Mouse (Mus musculus) midbrain, postnatal 0 days (tissue): Measurements from ENCODE around the gene Dhdh. TPM values are rescaled to one million over a fixed set of nuclear protein-coding genes. Genes with fewer than 3 reads are reported as not detected.
A peak's percentile ranks its signal among the peaks of the same experiment; 100 is the strongest.

ENCODE experiments used
- ATAC-seq: fragments of 200-750 bp; cut with Nextera tagmentation; 2 replicates; pipeline ENCODE4 v1.8.0; 2017; ENCODE audit warnings: moderate number of reproducible peaks, mild to moderate bottlenecking, moderate TSS enrichment, moderate library complexity; ENCODE audit not compliant: low FRiP score
- DNase-seq: peaks from one replicate; pipeline ENCODE4 v3.0.0-alpha.2; 2015; ENCODE audit warnings: low spot score
- H3K27ac ChIP-seq: fragments of 300-500 bp; sonication (generic); 2 replicates; pipeline ENCODE4 v1.5.1; 2014; ENCODE audit warnings: low read depth, mild to moderate bottlenecking, low read length, mixed read lengths
- H3K27me3 ChIP-seq: fragments of 300-500 bp; sonication (generic); 2 replicates; pipeline ENCODE4 v1.6.1; 2014; ENCODE audit warnings: low read length, control low read depth, mixed read lengths; ENCODE audit not compliant: insufficient read depth
- H3K36me3 ChIP-seq: fragments of 300-500 bp; sonication (generic); 2 replicates; pipeline ENCODE4 v1.6.1; 2014; ENCODE audit warnings: low read length, control low read depth, mixed read lengths; ENCODE audit not compliant: insufficient read depth
- H3K4me1 ChIP-seq: fragments of 300-500 bp; sonication (generic); 2 replicates; pipeline ENCODE4 v1.6.1; 2014; ENCODE audit warnings: mild to moderate bottlenecking, control low read depth, antibody characterized with exemption, low read length, mixed read lengths; ENCODE audit not compliant: insufficient read depth
- H3K4me2 ChIP-seq: fragments of 300-500 bp; sonication (generic); 2 replicates; pipeline ENCODE4 v1.6.1; 2014; ENCODE audit warnings: low read depth, mild to moderate bottlenecking, low read length, mixed read lengths; ENCODE audit not compliant: poor library complexity, severe bottlenecking
- H3K4me3 ChIP-seq: fragments of 300-500 bp; sonication (generic); 2 replicates; pipeline ENCODE4 v1.5.1; 2014; ENCODE audit warnings: low read depth, mild to moderate bottlenecking, low read length, moderate library complexity
- H3K9ac ChIP-seq: fragments of 300-500 bp; sonication (generic); replicated peaks from 2 replicates; pipeline ENCODE4 v1.6.1; 2014; ENCODE audit warnings: mild to moderate bottlenecking, low read length, moderate library complexity, mixed read lengths; ENCODE audit not compliant: poor library complexity, severe bottlenecking
- H3K9me3 ChIP-seq: fragments of 300-500 bp; sonication (generic); 2 replicates; pipeline ENCODE4 v1.6.1; 2016; ENCODE audit warnings: low read length, control low read depth
- CTCF ChIP-seq: IDR thresholded peaks from 2 replicates; pipeline ENCODE4 v1.5.1; 2016; ENCODE audit warnings: antibody characterized with exemption, mild to moderate bottlenecking
- WGBS: fragments of 180-500 bp; shearing (Covaris S2); extraction: QIAGEN DNeasy Blood & Tissue Kit; methylation state at CpG from one replicate; pipeline ENCODE4 v1.1.7; 2014; 5-methylcytosine and 5-hydroxymethylcytosine counted together
- polyA plus RNA-seq: library from polyadenylated mRNA; unstranded; fragments of >200 nt; fragmentation: Nextera tagmentation; extraction: Ambion mirVana; gene quantifications from 2 replicates; pipeline ENCODE4 v1.2.1, GENCODE M21; 2015
- total RNA-seq: library from RNA; depleted of rRNA; stranded (reverse); fragments of >200 nt; gene quantifications from 2 replicates; pipeline ENCODE4 v1.2.3, GENCODE M21; 2014

Dhdh gene
- total and polyA plus RNA-seq, 2 experiments from 2014 or later: 4.3 to 6.1 TPM

DNA sequence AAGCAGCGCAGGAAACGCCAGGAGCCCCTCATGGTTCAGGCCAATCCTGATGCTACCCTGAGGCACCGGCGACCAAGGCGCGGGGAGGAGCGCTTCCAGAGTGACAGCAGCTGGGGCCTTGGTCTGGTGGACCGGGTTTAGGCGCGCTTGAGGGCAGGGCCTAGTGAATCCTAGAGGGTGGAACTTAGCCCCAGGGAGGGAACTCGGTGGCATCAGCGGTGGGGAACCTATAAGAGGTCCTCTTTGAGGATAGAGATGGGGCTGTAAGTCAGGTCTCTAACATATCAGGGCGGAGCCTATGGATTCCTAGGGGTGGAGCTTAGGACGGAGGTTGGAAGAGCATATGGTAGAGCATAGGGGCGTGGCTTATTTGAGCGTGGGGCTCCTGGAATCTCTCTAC is 26.8 kb upstream of the Dhdh start:
- Histone ChIP-seq H3K27ac (no peak overlapping the region), H3K4me3 (no peak overlapping the region), H3K9me3 (no peaks in the 10 kb centered on the region), H3K27me3 (no peaks in the 10 kb centered on the region), H3K4me2 (0 out of 2 replicates have a peak overlapping the region, but pooled peaks have one; percentile 2), H3K9ac (no peak overlapping the region), H3K36me3 (no peaks in the 10 kb centered on the region), H3K4me1 (no peaks in the 10 kb centered on the region)
- ATAC-seq (no peak), DNase-seq (no peak)
- WGBS: 31% methylated on average over 16 of the region's 16 CpGs
- TF ChIP-seq CTCF: no peak

DNA sequence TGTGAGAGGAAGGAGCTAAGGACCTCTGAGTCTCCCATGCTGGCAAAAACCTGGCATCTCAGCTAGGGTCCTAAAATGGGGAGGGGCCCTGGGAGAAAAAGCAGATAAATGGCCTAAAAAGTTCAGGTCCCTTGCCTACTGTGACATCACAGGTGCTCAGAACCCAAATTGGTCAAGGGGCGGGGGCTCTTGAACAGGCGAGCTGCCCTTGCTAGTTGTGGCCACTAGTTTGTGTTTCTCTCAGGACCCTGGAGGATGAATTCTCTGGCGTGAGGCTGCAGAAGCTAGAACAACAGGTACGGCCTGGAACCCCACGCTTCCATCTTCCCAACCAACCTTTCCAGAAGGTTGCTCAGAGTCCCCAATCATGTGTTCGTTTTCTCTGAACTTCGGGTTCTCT is 25.8 kb upstream of the Dhdh start:
- Histone ChIP-seq H3K27me3 (no peaks in the 10 kb centered on the region), H3K9ac (no peak overlapping the region), H3K4me3 (no peak overlapping the region), H3K4me1 (0 out of 2 replicates have a peak, but pooled peaks cover 3% of the 10 kb centered on the region), H3K27ac (no peak overlapping the region), H3K9me3 (no peaks in the 10 kb centered on the region), H3K36me3 (no peaks in the 10 kb centered on the region), H3K4me2 (no peak overlapping the region)
- ATAC-seq (no peak), DNase-seq (no peak)
- no peak for TF ChIP-seq CTCF
- 87% methylated on average over 7 of the region's 7 CpGs for WGBS

DNA sequence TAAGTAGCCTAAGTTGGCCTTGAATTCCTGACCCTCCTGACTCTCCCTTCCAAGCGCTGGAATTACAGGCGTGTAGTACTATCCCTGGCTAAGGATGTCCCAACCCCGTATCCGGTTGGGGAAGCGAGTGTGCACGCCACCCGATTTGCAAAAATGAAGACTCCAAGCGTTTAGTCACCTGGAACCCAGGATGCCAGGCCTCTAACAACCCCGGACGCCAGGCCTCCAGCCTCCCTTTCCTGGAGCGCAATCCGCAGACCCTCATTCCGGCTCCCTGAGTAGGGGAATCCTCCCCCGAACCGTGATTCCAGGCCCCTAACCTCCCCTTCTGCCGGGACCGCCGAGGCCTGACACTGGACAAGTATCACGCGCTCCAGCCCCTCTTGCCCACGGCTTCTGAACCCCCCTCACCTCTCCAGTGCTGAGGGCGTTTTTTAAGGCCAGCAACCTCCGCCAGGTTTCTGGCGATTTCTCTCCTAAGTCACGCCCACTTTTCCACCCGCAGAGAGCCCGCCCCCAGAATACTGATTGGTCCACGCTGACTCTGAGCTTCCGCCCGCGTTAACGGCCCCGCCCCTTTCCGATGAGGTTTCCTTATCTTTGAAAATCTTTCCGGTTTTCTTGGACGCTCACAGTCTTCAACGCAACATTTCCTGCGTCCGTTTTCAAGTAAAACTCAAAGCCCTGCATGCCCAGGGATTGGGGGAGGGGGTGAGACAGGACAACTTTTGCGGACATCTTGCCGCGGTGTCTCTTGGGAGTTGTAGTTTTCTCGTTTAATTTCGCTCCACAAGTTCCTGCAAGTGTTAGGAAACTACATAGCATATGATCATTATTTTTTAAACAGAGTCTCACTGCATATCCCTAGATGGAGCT is 21.5 kb upstream of the Dhdh start, which contains the start of gene Nucb1:
Nucb1 (minus strand) TSS at position 495 of the 876 bp plus-strand sequence.
- no peaks in the 10 kb centered on the region for H3K9me3 ChIP-seq
- WGBS: under 1% methylated on average over 44 of the region's 44 CpGs
- H3K36me3 ChIP-seq: peaks cover 5% of the 10 kb centered on the region; the same call in 1 of the 2 replicates
- no peak for TF ChIP-seq CTCF
- DNase-seq: peak; percentile 95
- peak; percentile 90 for ATAC-seq
- peaks cover 8% of the 10 kb centered on the region; the same call in 1 of the 2 replicates for H3K4me1 ChIP-seq
- peak within 1 kb of the TSS; percentile 53 for H3K4me3 ChIP-seq
- H3K4me2 ChIP-seq: peak within 1 kb of the TSS; percentile 98
- H3K27me3 ChIP-seq: no peaks in the 10 kb centered on the region
- H3K27ac ChIP-seq: peak within 1 kb of the TSS; percentile 79
- peak within 1 kb of the TSS; percentile 69 for H3K9ac ChIP-seq

DNA sequence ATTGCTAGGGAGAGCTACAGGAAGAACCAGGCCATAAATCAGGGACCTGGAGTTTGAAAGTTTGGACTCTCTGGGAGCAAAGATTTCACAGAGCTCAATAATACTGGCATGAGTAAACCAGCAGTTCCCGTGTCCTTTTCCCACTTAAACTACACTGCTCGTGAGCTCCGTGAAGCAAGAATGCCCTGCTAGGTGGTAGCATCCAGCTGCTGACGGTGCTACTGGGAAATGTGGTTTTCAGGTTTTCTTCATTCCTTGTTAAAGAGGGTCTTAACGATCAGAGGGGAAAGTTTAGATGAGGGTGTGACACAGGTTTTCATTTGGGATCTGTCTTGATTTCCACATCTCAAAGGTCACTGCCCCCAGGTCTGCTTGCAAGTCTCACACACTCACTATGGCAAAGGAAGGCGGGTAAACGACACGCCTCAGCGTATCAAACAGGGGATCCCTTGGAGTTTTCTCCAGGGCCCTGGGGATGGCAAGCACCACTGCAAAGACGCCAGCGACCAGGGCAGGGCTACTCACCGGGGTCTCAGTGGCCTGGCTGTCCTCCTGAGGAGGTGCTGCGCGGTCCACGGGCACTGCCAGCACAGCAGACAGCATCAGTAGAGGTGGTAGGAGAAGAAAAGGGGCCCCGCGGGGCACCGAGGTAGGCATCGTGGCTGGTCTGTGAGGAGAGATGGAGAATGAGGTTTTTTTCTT is 20.7 kb upstream of the Dhdh start:
- ATAC-seq (no peak; the same call in 1 of the 2 replicates), DNase-seq (no peak)
- Histone ChIP-seq H3K36me3 (peaks cover 5% of the 10 kb centered on the region; the same call in 1 of the 2 replicates), H3K4me1 (peaks cover 8% of the 10 kb centered on the region; the same call in 1 of the 2 replicates), H3K27ac (peak overlapping the region; percentile 79), H3K9me3 (no peaks in the 10 kb centered on the region), H3K9ac (peak overlapping the region; percentile 69), H3K27me3 (no peaks in the 10 kb centered on the region), H3K4me2 (peak overlapping the region; percentile 98), H3K4me3 (peak overlapping the region; percentile 53)
- TF ChIP-seq CTCF: no peak
- WGBS: 42% methylated on average over 19 of the region's 19 CpGs

DNA sequence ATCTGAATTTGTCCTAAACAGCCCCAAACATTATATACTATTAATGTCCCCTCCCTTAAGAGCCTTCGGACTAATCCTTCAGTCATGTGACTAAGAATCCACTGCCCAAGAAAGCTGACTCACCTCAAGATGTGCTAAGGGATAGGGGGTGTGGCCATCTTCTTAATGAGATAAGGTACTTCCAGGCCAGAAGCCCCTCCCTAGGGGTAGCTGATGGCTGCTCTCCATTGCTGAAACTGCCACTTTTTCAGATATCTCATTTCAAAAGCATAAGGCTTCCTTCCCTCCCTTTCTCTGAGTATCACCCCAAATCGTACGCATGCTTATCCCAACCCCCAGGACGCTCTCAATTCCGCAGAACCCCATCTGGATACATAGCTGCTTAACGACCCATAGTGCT is 20.0 kb upstream of the Dhdh start:
- ATAC-seq (no peak), DNase-seq (no peak)
- no peak for TF ChIP-seq CTCF
- H3K36me3 ChIP-seq: peaks cover 5% of the 10 kb centered on the region; the same call in 1 of the 2 replicates
- H3K4me2 ChIP-seq: peak overlapping the region; percentile 98; the same call in 1 of the 2 replicates
- H3K9ac ChIP-seq: no peak overlapping the region
- no peak overlapping the region for H3K4me3 ChIP-seq
- 84% methylated on average over 6 of the region's 6 CpGs for WGBS
- no peaks in the 10 kb centered on the region for H3K27me3 ChIP-seq
- no peak overlapping the region for H3K27ac ChIP-seq
- H3K4me1 ChIP-seq: peaks cover 8% of the 10 kb centered on the region; the same call in 1 of the 2 replicates
- no peaks in the 10 kb centered on the region for H3K9me3 ChIP-seq
